Mouse (Mus musculus) heart, embryonic 16.5 days (tissue): ENCODE results near the gene Bin2. TPM values are rescaled to one million over a fixed set of nuclear protein-coding genes. Genes with fewer than 3 reads are reported as not detected.

Source experiments
- ATAC-seq: fragments of 200-750 bp; cut with Nextera tagmentation; replicated peaks from 2 replicates; pipeline ENCODE4 v1.8.0; 2017; ENCODE audit warnings: moderate number of reproducible peaks; ENCODE audit not compliant: insufficient read depth, low FRiP score; ENCODE audit errors: extremely low read depth
- H3K27ac ChIP-seq: fragments of 300-500 bp; sonication (generic); 2 replicates; pipeline ENCODE4 v1.5.1; 2014; ENCODE audit warnings: mild to moderate bottlenecking, low read length, control low read depth, moderate library complexity
- H3K27me3 ChIP-seq: fragments of 300-500 bp; sonication (generic); 2 replicates; pipeline ENCODE4 v1.6.1; 2014; ENCODE audit warnings: low read length, mixed read lengths; ENCODE audit not compliant: control insufficient read depth, insufficient read depth
- H3K36me3 ChIP-seq: fragments of 300-500 bp; sonication (generic); 2 replicates; pipeline ENCODE4 v1.6.1; 2014; ENCODE audit not compliant: control insufficient read depth, insufficient read depth
- H3K4me1 ChIP-seq: fragments of 300-500 bp; sonication (generic); 2 replicates; pipeline ENCODE4 v1.6.1; 2014; ENCODE audit warnings: low read length, mixed read lengths; ENCODE audit not compliant: control insufficient read depth, insufficient read depth
- H3K4me2 ChIP-seq: fragments of 300-500 bp; sonication (generic); 2 replicates; pipeline ENCODE4 v1.6.1; 2014; ENCODE audit warnings: low read depth, mild to moderate bottlenecking, control low read depth, low read length
- H3K4me3 ChIP-seq: fragments of 300-500 bp; sonication (generic); 2 replicates; pipeline ENCODE4 v1.5.1; 2014; ENCODE audit warnings: mild to moderate bottlenecking, control low read depth, low read length
- H3K9ac ChIP-seq: fragments of 300-500 bp; sonication (generic); 2 replicates; pipeline ENCODE4 v1.6.1; 2014; ENCODE audit warnings: low read length, control low read depth
- H3K9me3 ChIP-seq: fragments of 300-500 bp; sonication (generic); replicated peaks from 2 replicates; pipeline ENCODE4 v1.6.1; 2016; ENCODE audit warnings: low read length; ENCODE audit not compliant: control insufficient read depth
- WGBS: fragments of 180-500 bp; shearing (Covaris S2); extraction: QIAGEN DNeasy Blood & Tissue Kit; methylation state at CpG from one replicate; pipeline ENCODE4 v1.1.7; 2014; 5-methylcytosine and 5-hydroxymethylcytosine counted together
- polyA plus RNA-seq: library from polyadenylated mRNA; unstranded; fragments of >200 nt; fragmentation: Nextera tagmentation; extraction: Ambion mirVana; gene quantifications from 2 replicates; pipeline ENCODE4 v1.2.1, GENCODE M21; 2015

The Bin2 gene
- polyA plus RNA-seq, 1 experiment from 2014 or later: 13.3 TPM

DNA sequence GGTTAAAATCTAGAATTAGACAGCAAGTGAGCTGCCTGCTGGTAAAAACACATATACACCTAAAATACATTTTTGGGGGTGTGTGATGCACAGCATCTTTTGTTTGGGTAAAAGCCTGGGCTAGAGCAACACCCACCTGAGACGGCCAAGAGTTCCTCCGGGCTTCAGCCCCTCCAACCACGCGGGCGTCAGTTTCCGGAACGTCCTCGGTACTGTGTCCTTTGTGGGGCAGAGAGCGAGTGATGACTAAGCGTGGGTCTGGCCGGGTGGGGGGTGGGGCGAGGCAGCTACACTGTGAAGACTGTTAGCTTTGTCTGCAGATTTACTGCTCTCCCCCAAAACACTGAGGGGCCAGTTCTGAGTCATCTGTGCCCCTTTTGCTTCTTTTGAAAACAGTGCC, 17.6 kb upstream of the Bin2 start:
- no peaks in the 10 kb centered on the region for H3K27me3 ChIP-seq
- no peaks in the 10 kb centered on the region for H3K36me3 ChIP-seq
- WGBS: 33% methylated on average over 12 of the region's 12 CpGs
- ATAC-seq: no peak; the same call in 1 of the 2 replicates
- peaks cover 6% of the 10 kb centered on the region; the same call in 1 of the 2 replicates for H3K4me1 ChIP-seq
- peaks cover 10% of the 10 kb centered on the region for H3K9me3 ChIP-seq
- no peak overlapping the region for H3K4me3 ChIP-seq
- H3K9ac ChIP-seq: no peak overlapping the region
- H3K27ac ChIP-seq: no peak overlapping the region
- H3K4me2 ChIP-seq: no peak overlapping the region; the same call in 1 of the 2 replicates

DNA sequence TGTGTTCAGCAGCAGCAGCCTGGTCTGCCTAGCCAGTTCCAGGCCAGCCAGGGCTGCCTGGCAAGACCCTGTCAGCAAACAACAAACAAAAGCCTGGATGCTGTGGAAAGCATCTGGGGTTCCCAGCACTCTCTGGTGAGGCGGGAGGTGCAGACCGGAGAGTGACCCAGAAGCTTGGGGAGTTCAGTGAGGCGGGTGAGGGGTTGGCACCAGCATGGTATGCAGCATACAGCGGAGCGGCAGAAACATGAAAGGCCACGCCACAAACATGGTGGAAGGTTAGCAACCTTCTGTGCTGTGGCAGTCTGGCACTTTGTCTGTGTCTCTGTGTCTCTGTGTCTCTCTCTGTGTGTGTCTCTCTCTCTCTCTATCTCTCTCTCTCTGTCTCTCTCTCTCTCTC, 17.1 kb upstream of the Bin2 start:
- Histone ChIP-seq H3K27ac (no peak overlapping the region), H3K4me1 (peaks cover 3% of the 10 kb centered on the region; the same call in 1 of the 2 replicates), H3K27me3 (no peaks in the 10 kb centered on the region), H3K9ac (no peak overlapping the region), H3K36me3 (no peaks in the 10 kb centered on the region), H3K4me2 (no peak overlapping the region), H3K4me3 (no peak overlapping the region), H3K9me3 (peaks cover 10% of the 10 kb centered on the region)
- no peak for ATAC-seq
- WGBS: 80% methylated on average over 6 of the region's 6 CpGs

DNA sequence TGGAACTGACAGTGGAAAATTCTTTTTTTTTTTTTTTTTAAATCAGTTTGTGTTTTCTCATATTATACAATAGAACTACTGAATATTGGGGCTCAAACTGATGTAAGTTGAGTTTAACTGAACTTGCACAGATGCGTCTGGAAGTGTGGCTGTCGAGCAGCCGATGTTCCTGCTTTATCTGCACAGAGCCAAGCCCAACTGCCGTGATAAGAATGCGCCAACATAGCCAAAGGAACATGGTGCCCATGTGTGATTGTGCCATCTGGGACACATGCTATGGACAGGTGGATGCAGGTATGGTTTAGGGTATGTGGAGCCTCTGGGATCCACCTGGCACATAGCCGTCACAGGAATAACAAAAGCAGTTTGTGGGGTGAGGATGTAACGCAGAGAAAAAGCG, 16.5 kb upstream of the Bin2 start:
- no peak overlapping the region for H3K4me3 ChIP-seq
- ATAC-seq: no peak
- H3K27me3 ChIP-seq: no peaks in the 10 kb centered on the region
- H3K4me1 ChIP-seq: peaks cover 3% of the 10 kb centered on the region; the same call in 1 of the 2 replicates
- H3K9ac ChIP-seq: no peak overlapping the region
- H3K36me3 ChIP-seq: no peaks in the 10 kb centered on the region
- no peak overlapping the region for H3K27ac ChIP-seq
- peaks cover 8% of the 10 kb centered on the region for H3K9me3 ChIP-seq
- WGBS: 67% methylated on average over 8 of the region's 8 CpGs
- H3K4me2 ChIP-seq: no peak overlapping the region

DNA sequence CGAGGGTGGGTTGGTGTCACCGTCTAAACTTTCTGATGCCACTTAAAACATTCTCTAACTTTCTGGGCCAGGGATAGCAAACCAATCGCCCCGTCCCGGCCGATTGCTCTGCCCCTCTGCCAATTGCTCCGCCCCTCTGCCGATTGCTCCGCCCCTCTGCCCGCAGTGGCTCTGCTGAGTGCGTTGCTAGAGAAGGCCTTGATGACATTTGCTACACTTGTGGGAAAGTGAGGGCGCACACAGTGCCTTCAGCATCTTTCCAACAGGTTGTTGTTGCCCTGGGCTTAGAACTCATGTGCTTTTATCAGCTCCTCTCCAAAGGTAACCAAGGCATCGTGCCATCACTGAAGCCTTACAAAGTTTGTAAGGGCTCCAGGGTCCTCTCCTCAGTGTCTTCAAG, 15.9 kb upstream of the Bin2 start:
- no peak for ATAC-seq
- Histone ChIP-seq H3K4me2 (no peak overlapping the region), H3K4me3 (no peak overlapping the region), H3K27ac (no peak overlapping the region), H3K9ac (no peak overlapping the region), H3K4me1 (peaks cover 3% of the 10 kb centered on the region; the same call in 1 of the 2 replicates), H3K9me3 (peaks cover 4% of the 10 kb centered on the region), H3K36me3 (no peaks in the 10 kb centered on the region), H3K27me3 (no peaks in the 10 kb centered on the region)
- 26% methylated on average over 13 of the region's 13 CpGs for WGBS

DNA sequence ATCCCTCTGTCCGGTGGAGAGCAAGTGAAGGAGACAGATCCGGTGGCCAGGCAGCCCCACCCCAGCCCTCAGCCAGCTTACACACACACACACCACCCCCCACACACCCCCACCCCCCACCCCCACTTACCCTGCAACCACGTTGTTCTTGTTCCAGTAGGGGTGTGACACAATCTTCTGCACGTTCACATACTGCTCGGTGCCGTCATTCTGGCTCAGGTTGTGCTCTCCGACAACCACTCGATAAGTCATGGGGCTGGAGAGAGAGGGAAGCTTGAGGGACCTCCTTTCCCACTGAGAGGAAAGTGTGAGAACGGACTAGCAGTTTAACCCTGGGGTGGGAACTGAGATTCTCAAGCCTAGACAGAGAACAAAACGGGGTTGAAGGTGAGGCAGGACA, 15.1 kb upstream of the Bin2 start:
- 0 out of 2 replicates have a peak overlapping the region, but pooled peaks have one; percentile 0 for H3K4me2 ChIP-seq
- peak; percentile 24; the same call in 1 of the 2 replicates for ATAC-seq

DNA sequence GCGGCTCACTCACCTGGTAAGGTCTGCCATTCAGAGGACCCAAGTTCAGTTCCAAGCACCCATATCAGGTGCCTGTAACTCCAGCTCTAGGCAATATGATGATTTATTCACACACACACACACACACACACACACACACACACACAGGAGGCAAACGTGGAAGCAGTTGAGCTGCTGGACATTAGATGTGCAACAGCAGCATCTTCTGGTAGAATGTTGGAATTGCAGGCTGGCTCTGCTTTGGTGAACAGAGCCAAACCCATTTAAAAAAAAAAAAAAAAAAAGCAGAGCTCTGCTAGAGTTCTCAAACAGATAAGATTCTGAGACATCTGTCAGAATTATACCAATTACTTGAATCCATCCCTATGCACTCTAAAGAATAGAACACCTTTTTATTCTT, 13.7 kb upstream of the Bin2 start:
- Histone ChIP-seq H3K9ac (no peak overlapping the region), H3K4me3 (no peak overlapping the region), H3K27ac (no peak overlapping the region), H3K9me3 (no peaks in the 10 kb centered on the region), H3K36me3 (no peaks in the 10 kb centered on the region), H3K4me2 (no peak overlapping the region), H3K4me1 (peaks cover 3% of the 10 kb centered on the region; the same call in 1 of the 2 replicates), H3K27me3 (no peaks in the 10 kb centered on the region)
- ATAC-seq: no peak; the same call in 1 of the 2 replicates
- WGBS: 47% methylated on average over 2 of the region's 2 CpGs

More for the DNA sequence above, 15.1 kb upstream of the Bin2 start:
- H3K4me3 ChIP-seq: no peak overlapping the region
- no peak overlapping the region for H3K27ac ChIP-seq
- H3K27me3 ChIP-seq: no peaks in the 10 kb centered on the region
- H3K36me3 ChIP-seq: no peaks in the 10 kb centered on the region
- WGBS: 42% methylated on average over 10 of the region's 10 CpGs
- peaks cover 3% of the 10 kb centered on the region; the same call in 1 of the 2 replicates for H3K4me1 ChIP-seq
- H3K9ac ChIP-seq: no peak overlapping the region
- H3K9me3 ChIP-seq: no peaks in the 10 kb centered on the region

DNA sequence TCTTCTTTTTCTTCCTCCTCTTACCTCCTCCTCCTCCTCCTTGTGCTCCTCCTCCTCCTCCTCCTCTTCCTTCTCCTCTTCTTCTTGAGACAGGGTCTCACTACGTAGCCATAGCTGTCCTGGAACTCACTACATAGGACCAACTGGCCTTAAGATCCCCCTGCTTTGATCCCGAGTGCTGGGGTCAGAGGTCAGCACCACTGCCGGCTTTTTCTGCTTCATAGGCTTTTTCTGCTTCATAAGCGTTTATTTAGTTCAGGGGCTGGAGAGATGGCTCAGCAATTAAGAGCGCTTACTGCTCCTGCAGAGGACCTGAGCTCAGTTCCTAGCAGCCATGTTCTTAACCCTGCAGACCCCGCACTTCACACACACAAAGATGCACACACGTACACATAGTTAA, 12.4 kb upstream of the Bin2 start:
- Histone ChIP-seq H3K4me3 (no peak overlapping the region), H3K9me3 (no peaks in the 10 kb centered on the region), H3K9ac (no peak overlapping the region), H3K4me1 (no peaks in the 10 kb centered on the region), H3K4me2 (no peak overlapping the region), H3K36me3 (no peaks in the 10 kb centered on the region), H3K27ac (no peak overlapping the region), H3K27me3 (no peaks in the 10 kb centered on the region)
- WGBS: 52% methylated on average over 7 of the region's 7 CpGs
- no peak for ATAC-seq

DNA sequence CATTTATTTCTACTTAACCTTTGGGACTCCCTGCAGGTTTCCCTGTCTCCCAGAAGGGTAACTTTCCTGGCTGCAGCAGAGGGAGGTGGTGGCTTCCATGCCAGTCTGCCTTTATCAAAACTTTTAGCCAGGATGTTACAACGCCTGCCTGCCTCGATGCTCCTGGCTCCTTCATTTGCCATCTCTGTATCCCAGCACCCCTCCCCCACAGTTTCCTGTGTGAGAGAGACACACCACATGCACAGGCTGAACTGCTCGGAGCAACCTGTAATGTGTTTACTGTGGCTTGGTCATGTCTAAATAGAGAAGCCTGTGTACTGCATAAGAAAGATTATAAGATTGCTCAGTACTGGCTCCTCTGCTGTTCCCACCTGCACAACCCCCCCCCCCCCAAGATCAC, 11.0 kb upstream of the Bin2 start:
- Histone ChIP-seq H3K27me3 (no peaks in the 10 kb centered on the region), H3K4me3 (no peak overlapping the region), H3K27ac (no peak overlapping the region), H3K9ac (no peak overlapping the region), H3K4me1 (no peaks in the 10 kb centered on the region), H3K9me3 (no peaks in the 10 kb centered on the region), H3K4me2 (no peak overlapping the region), H3K36me3 (no peaks in the 10 kb centered on the region)
- WGBS: 41% methylated on average over 3 of the region's 3 CpGs
- no peak for ATAC-seq

DNA sequence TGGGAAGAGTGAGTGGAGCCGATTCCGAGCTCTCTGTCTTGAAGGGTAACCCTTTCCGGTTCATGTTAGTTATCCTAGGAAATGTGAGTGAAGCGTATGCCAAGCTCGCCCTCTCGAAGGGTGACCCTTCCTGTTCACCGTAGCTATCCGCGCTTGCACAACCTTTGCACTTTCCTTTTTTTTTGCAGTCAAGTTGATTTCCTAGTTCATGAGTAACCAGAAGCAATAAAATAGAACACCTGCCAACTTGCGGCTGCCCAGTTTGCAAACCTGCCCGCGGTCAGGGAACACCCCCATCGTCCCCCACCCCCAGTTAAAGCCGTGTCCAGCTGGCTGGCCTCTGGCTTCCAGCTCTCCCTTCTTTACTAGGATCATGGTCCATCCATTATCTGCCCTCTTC, 9.7 kb upstream of the Bin2 start:
- no peak overlapping the region for H3K9ac ChIP-seq
- H3K27me3 ChIP-seq: no peaks in the 10 kb centered on the region
- 83% methylated on average over 14 of the region's 14 CpGs for WGBS
- H3K4me2 ChIP-seq: no peak overlapping the region
- ATAC-seq: no peak
- H3K4me1 ChIP-seq: peaks cover 4% of the 10 kb centered on the region
- H3K4me3 ChIP-seq: no peak overlapping the region
- no peaks in the 10 kb centered on the region for H3K9me3 ChIP-seq
- H3K36me3 ChIP-seq: no peaks in the 10 kb centered on the region
- no peak overlapping the region for H3K27ac ChIP-seq
